Mouse (Mus musculus) layer of hippocampus, postnatal 25 days (tissue): ENCODE data around the gene Zfp592. TPM values are rescaled to one million over a fixed set of nuclear protein-coding genes. Genes with fewer than 3 reads are reported as not detected.

Experiments used
- DNase-seq, 2 experiments: peaks; one replicate each; pipeline ENCODE4 v3.0.0; 2022; ENCODE audit warnings: mixed read lengths in 2 of 2, low spot score in 1 of 2; ENCODE audit errors: extremely low spot score in 1 of 2
- total RNA-seq, 2 experiments: library from RNA; stranded (reverse); gene quantifications; 2 replicates each; pipeline ENCODE4 v1.2.3; 2021

The Zfp592 gene
- total RNA-seq, 2 experiments from 2014 or later = 20.1 to 20.8 TPM

GRCm38 (mm10) chr7:81055709-81056370 is 62.4 kb downstream of the Zfp592 start:
- DNase-seq = no peak

GRCm38 (mm10) chr7:81057471-81057870 is 64.0 kb downstream of the Zfp592 start, which contains the start of gene Alpk3:
Gene Alpk3 (plus strand): TSS chr7:81057600.
- no peak for DNase-seq

GRCm38 (mm10) chr7:81057901-81058711 is 64.6 kb downstream of the Zfp592 start:
- DNase-seq = no peak

GRCm38 (mm10) chr7:81058712-81059154 is 65.3 kb downstream of the Zfp592 start:
- DNase-seq = no peak

GRCm38 (mm10) chr7:81059388-81059787 is 65.9 kb downstream of the Zfp592 start:
- no peak for DNase-seq

- DNase-seq = no peak
Observed at GRCm38 (mm10) chr7:81060908-81061307, 67.4 kb downstream of the Zfp592 start.

- DNase-seq = no peak
Observed at GRCm38 (mm10) chr7:81061936-81062335, 68.5 kb downstream of the Zfp592 start.

GRCm38 (mm10) chr7:81063332-81063731 is 69.9 kb downstream of the Zfp592 start:
- DNase-seq = no peak

- no peak for DNase-seq
Observed at GRCm38 (mm10) chr7:81066714-81067113, 73.2 kb downstream of the Zfp592 start.

GRCm38 (mm10) chr7:81072463-81072862 is 79.0 kb downstream of the Zfp592 start:
- peak in 1 of 2 experiments; percentile 33 for DNase-seq

GRCm38 (mm10) chr7:81073273-81073672 is 79.8 kb downstream of the Zfp592 start:
- DNase-seq = no peak

- DNase-seq = no peak
Observed at GRCm38 (mm10) chr7:81074546-81074945, 81.1 kb downstream of the Zfp592 start.

- no peak for DNase-seq
Observed at GRCm38 (mm10) chr7:81075299-81075698, 81.8 kb downstream of the Zfp592 start.

GRCm38 (mm10) chr7:81075732-81076131 is 82.3 kb downstream of the Zfp592 start:
- no peak for DNase-seq

- DNase-seq = no peak
Observed at GRCm38 (mm10) chr7:81077009-81077408, 83.5 kb downstream of the Zfp592 start.

- no peak for DNase-seq
Observed at GRCm38 (mm10) chr7:81078740-81079139, 85.3 kb downstream of the Zfp592 start.

GRCm38 (mm10) chr7:81093420-81093965 is 100.0 kb downstream of the Zfp592 start:
- no peak for DNase-seq

GRCm38 (mm10) chr7:81094104-81094757 is 100.8 kb downstream of the Zfp592 start:
- DNase-seq = no peak
